Mouse (Mus musculus): Measurements from ENCODE around the gene Dnah17.

The Dnah17 gene

GRCm38 (mm10) chr11:118130534-118130933 lies at the start of gene Dnah17:
Gene Dnah17, minus strand, starts transcription at chr11:118130634.
- DNase-seq (ENCODE audit: low read depth): no peak

- DNase-seq (ENCODE audit: low read depth): peak; percentile 49
Observed at GRCm38 (mm10) chr11:118180199-118180598, 49.8 kb upstream of the Dnah17 start.

GRCm38 (mm10) chr11:118178236-118178635 lies 47.8 kb upstream of the Dnah17 start:
- no peak for DNase-seq (ENCODE audit: low read depth)

GRCm38 (mm10) chr11:118174752-118175151 lies 44.3 kb upstream of the Dnah17 start:
- no peak for DNase-seq (ENCODE audit: low read depth)

GRCm38 (mm10) chr11:118172768-118173167 lies 42.3 kb upstream of the Dnah17 start:
- DNase-seq (ENCODE audit: low read depth): no peak

- DNase-seq (ENCODE audit: low read depth): no peak
Observed at GRCm38 (mm10) chr11:118170333-118170732, 39.9 kb upstream of the Dnah17 start.

GRCm38 (mm10) chr11:118168714-118169113 lies 38.3 kb upstream of the Dnah17 start:
- DNase-seq (ENCODE audit: low read depth): no peak

GRCm38 (mm10) chr11:118166626-118167025 lies 36.2 kb upstream of the Dnah17 start:
- DNase-seq (ENCODE audit: low read depth): no peak

GRCm38 (mm10) chr11:118165681-118166080 lies 35.2 kb upstream of the Dnah17 start:
- no peak for DNase-seq (ENCODE audit: low read depth)

- DNase-seq (ENCODE audit: low read depth): no peak
Observed at GRCm38 (mm10) chr11:118164566-118164965, 34.1 kb upstream of the Dnah17 start.

GRCm38 (mm10) chr11:118162245-118162644 lies 31.8 kb upstream of the Dnah17 start:
- no peak for DNase-seq (ENCODE audit: low read depth)

GRCm38 (mm10) chr11:118161240-118161639 lies 30.8 kb upstream of the Dnah17 start:
- DNase-seq (ENCODE audit: low read depth): no peak

GRCm38 (mm10) chr11:118160763-118161162 lies 30.3 kb upstream of the Dnah17 start:
- no peak for DNase-seq (ENCODE audit: low read depth)

- DNase-seq (ENCODE audit: low read depth): no peak
Observed at GRCm38 (mm10) chr11:118158753-118159152, 28.3 kb upstream of the Dnah17 start.

GRCm38 (mm10) chr11:118156480-118157060 lies 26.1 kb upstream of the Dnah17 start:
- no peak for DNase-seq (ENCODE audit: low read depth)

GRCm38 (mm10) chr11:118152964-118153363 lies 22.5 kb upstream of the Dnah17 start:
- peak; percentile 60 for DNase-seq (ENCODE audit: low read depth)

GRCm38 (mm10) chr11:118151423-118152180 lies 21.2 kb upstream of the Dnah17 start:
- peak; percentile 65 for DNase-seq (ENCODE audit: low read depth)

- DNase-seq (ENCODE audit: low read depth): no peak
Observed at GRCm38 (mm10) chr11:118150115-118150701, 19.8 kb upstream of the Dnah17 start.

GRCm38 (mm10) chr11:118147877-118148637 lies 17.6 kb upstream of the Dnah17 start:
- no peak for DNase-seq (ENCODE audit: low read depth)

GRCm38 (mm10) chr11:118146446-118146845 lies 16.0 kb upstream of the Dnah17 start:
- peak; percentile 80 for DNase-seq (ENCODE audit: low read depth)

GRCm38 (mm10) chr11:118145771-118146351 lies 15.4 kb upstream of the Dnah17 start:
- peak; percentile 96 for DNase-seq (ENCODE audit: low read depth)

GRCm38 (mm10) chr11:118145092-118145491 lies 14.7 kb upstream of the Dnah17 start:
- no peak for DNase-seq (ENCODE audit: low read depth)

Measured in induced T-regulatory cell, adult 2 months (primary cell).